Mouse (Mus musculus): Measurements from ENCODE around the gene Boc.
A peak's percentile ranks its signal among the peaks of the same experiment; 100 is the strongest.

Boc gene

DNA sequence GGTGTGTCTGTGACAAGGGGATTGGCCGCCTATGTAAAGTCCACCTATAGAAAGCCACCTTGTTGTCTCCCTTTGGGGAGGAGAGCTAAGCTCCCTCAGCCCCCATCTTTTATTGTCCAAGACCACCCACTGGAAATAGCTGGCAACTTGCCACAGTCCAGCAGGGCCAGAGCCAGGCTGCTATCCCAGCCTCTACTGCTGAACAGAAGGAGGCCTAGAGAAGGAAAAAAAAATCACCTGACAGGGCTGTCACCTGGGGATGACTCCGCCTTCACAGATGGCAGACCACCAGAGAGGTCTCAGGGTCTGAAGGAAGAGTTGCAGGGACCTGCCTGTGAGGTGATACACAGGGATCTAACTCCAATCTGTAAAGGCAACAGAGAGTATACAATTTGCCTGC lies 6.7 kb downstream of the Boc start:
- peak; percentile 69 to 76 for DNase-seq

DNA sequence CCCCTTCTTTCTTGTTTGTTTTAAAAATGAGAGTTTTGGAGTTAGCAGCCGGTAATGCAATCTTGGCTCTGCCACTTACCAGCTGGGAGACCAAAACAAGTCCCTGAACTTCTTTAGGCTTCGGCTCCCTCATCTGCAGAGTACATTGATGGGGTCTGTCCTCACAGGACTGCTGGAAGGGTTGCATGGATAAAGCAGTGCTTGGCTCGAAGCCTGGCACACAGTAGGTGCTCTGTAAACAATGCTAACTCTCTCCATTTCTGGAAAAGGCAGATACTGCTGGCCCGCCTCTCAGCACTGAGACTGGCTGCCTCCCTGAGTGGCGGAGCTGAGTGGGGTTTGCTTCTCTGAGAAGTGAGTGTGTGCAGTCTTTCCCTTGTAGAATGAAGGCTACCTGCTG lies 7.2 kb downstream of the Boc start:
- peak in 1 of 2 experiments; percentile 48 for DNase-seq

DNA sequence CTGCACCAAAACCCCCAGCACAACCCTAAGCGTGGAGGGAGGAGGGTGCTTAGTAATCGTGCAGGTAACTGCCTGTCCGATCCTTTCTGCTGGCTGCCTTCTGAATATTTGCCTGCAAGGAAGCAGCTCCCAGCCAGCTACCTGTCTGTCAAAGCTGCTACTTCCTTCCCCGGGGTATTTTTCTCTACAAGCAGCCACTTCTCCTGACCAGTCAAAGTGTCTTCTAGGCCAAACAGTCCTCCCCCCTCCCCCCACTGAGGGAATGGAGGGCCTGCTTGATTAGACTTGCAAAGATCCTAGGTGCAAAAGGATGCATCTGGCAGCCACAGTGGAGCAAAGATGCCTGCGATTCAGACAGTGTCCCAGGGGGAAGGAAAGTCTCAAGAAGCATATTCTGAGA lies 7.9 kb downstream of the Boc start:
- peak in 1 of 2 experiments; percentile 49 for DNase-seq

DNA sequence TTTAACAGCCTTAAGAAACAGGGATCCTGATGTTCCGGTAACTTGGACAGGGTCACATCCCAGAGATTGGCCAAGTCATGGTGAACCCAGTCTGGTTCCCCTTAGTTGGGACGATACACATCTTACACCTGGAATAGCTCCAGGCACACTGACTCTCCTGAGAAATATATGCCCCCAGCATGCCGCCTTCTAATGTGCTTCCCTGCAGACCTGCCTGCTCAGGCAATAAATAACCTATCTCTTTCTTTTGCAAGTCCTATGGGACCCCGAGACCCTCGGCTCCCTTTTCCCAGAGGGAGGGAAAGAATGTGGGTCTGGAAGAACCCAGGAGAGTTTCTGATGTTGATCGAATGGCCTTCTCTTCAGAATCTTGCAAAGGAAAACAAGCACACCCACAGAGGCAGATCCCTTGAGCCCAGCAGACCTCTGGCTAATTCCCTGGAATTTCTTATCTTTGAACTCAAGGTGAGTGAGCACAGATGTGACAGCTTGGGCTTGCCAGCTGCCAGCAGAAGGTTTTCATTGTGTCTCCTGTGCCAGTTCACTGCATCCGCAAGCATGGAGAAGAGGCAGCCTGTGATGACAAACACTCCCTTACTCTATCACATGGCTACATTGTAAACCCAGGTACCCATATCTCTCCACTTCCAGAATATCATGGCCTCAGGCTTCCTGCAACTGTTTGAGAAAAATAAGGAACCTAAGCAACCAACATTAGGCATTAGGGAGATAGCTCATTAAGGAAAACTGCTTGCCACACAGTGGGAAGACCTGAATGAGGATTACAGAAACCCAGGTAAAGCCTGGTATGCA lies 8.6 kb downstream of the Boc start:
- DNase-seq: peak in 1 of 2 experiments; percentile 23

GRCm38 (mm10) chr16:44549381-44549780 lies 9.3 kb downstream of the Boc start:
- DNase-seq: peak in 1 of 2 experiments; percentile 20

- DNase-seq: no peak
Measured at GRCm38 (mm10) chr16:44547976-44548375, 10.7 kb downstream of the Boc start.

DNA sequence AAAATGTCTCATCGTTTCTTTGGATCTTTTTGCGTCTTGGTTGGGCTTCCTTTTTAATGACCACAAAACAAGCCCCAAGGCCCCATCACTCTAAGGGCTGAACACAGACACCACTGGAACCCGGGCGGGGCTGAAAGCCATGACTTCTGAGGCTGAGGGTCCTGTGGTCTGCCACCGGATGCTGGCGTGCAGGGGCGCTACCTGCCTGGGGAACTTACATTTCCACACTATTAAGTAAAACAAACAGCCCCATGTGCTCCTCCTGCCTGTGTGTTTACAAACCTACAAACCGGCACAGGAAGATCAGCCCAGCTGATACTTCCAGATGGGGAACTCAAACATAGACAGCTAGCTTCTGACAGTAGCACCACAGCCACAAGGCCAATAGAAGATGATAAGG lies 11.9 kb downstream of the Boc start:
- peak in 1 of 2 experiments; percentile 16 for DNase-seq

DNA sequence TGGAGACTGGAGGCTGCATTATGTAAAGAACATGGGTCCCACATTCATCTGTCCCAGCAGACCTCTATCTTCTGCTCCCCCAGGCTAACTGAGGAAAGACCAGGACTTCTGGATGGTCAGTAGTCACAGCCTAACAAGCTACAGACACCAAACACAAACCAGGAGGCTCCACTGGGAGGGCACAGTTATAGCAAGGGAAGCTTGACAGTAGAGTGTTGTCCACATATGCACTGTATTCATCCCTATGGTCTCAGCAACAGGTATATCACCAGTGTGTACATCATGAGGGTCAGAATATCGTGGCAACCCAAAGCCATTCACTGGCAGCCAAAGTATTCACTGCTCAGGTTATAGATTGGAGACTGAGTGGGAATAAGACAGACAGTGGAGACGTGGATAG lies 12.8 kb downstream of the Boc start:
- DNase-seq: no peak

DNA sequence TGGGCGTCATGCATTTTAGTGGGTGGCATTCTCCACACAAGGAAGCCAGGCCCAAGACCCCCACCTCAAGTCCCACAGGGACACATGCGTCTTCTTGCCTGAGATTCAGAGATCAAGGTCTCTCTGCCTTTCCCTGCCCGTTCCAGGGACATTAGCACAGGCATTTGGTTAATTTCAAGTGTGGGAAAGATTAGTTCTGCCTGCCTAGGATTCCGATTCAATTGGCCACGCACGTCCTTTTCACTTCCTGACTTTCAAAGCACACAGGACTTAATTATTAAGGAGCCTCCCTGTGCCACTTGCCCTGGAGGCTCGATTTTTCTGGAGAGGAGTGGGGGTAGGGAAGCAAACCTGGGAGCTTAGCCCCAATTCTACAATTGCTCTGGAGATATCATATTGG lies 13.5 kb downstream of the Boc start:
- no peak for DNase-seq

- DNase-seq: no peak
Measured at GRCm38 (mm10) chr16:44543098-44543497, 15.6 kb downstream of the Boc start.

DNA sequence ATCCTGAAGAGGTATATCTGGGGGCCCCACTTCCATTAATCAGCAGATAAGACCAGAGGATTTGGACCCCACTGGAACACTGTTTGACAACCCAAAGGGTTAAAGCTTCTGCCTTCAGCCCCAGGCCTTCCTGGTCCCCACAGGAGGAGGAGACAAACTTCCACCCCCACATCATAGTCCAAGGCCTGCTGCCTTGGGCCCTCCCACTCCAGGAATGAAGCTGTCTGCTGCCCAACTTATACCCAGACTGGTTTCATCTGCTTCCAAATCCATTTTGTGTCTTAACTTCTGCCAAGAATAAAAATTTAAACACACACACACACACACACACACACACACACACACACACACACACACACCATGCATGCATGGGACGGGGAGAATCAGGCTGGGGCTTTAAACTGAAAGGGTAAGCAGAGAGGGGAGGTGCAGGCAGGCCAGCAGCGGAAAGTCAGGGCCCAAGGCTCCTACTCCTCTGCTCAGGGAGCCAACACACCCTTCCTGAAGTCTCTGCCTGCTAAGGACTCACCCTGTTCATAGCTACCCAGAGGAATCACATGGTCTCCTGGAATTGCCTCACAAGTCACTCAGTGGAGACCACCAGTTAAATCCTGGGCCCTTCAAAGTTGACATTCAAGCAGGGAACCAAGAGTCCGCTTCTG lies 16.5 kb downstream of the Boc start:
- no peak for DNase-seq

GRCm38 (mm10) chr16:44539611-44540010 lies 19.1 kb downstream of the Boc start:
- DNase-seq: no peak

DNA sequence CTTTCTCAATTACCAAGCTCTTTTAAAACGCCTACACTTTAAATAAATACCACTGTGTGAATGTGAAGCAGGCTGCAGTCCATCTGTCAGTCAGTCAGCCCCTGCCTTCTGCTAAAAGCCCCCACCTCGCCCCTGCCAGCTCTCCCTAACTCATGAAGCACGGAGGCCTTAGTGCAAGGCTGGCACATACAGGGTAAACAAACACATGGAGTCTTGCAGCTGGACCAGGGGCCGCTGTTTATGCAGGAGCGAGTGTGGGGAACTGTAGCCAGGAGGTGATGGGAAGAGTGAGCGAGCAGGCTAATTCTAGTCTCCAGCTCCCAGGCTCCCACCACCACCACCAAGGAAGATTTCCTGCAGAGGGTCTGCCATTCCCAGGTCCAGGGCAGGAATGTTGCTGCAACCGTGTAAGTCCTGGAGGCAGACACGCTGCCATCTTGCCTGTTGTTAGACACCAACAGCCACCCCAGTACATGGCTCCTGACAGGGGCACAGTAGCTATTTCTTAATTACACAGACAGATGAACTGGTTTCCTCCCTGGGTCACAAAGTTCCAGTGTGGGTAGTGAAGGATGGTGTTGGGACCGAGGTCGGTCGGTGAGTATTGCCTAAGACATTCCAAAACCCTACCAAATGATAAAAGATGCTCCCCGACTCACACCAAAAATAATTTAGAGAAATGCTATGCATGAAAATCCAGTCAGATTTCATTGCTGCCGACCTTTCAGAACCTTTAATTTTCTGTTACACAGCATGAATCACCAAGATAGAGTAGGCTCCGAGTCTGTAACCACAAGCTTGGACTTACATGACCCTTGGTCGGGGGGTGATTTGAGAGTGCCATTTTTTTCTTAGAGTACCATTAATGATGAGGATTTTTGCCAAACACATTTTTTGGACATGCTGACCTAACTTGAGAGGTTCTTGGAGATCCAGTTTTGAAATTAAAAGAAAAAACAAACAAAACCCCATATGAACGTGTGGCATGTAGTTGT lies 20.0 kb downstream of the Boc start:
- DNase-seq: no peak

- DNase-seq: no peak
Measured at GRCm38 (mm10) chr16:44534122-44534521, 24.6 kb downstream of the Boc start.

DNA sequence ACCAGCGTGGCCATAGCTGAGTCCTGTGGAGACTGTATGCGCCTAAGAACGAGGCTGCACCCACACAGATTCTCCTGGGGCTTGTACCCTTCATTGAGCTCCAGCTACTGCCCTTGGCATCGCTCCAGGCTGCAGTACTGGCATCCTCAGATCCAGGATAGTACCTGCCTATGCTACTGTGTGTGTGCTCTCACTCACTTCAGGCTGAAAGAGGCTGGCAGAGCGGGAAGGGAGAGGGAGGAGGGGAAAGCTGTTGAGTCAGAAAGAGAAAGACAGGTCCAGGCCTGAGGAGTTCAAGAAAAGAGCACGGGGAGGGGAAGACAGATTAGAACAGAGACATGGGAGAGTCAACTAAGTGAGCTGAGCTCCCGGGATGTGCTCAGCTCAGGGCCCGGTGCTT lies 25.2 kb downstream of the Boc start:
- DNase-seq: no peak

- DNase-seq: no peak
Measured at GRCm38 (mm10) chr16:44532851-44533250, 25.8 kb downstream of the Boc start.

- DNase-seq: no peak
Measured at GRCm38 (mm10) chr16:44531239-44531797, 27.4 kb downstream of the Boc start.

DNA sequence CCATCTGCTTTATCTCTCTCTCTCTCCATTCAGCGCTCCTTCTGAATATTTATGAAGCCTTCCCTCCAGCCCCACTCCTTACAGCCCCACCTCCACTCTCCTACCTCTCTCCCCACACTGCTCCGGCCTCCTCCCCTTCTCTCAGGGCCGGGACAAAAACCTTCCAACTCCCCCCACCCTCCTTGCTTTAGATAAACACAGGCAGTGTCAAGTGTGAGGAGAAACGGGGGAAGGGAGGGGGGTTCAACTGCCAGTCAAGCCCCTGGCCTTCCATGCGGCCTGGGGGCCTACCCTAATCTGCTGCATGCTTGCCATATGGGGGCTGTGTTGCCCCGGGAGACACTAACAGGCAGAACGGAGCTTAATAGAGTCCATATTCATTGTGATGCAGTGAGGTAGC lies 27.9 kb downstream of the Boc start:
- no peak for DNase-seq

DNA sequence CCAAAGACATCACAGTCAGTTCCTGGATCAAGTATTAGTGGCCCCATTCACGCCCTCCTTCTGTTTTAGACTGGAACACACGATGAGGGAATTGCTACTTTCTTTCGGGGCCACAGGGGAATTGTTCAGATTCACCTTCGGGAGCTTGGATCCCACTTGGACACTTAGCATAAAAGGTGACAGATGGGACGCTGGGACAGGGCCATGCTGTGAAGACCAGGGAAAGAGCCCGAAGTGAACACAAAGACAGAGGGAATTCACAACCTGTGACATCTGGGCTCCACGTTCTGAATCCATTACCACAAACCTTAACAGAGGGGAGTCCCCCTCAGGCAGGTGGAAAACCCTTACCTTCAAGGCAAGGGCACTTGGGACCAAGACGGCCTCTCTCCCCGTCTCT lies 28.5 kb downstream of the Boc start:
- no peak for DNase-seq

DNA sequence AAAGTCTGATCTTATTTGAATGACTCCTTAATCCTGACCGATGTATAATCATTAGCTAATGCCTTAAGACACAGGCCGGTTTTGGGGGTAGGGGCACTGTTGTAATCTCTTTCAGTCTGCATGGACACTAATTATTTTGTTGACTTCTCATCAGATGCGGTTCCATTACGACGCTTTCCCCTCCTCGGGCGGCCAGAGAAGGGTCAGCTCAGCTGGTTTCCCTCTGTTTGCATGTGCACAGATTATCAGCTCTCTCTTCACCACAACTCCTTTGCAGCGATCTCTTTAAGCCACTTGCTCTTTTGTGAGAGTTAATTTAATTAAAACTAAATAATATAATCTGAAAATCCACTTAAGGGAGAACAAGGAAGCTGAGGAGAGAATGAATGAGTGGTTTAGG lies 29.0 kb downstream of the Boc start:
- no peak for DNase-seq

- DNase-seq: no peak
Measured at GRCm38 (mm10) chr16:44528955-44529354, 29.7 kb downstream of the Boc start.

DNA sequence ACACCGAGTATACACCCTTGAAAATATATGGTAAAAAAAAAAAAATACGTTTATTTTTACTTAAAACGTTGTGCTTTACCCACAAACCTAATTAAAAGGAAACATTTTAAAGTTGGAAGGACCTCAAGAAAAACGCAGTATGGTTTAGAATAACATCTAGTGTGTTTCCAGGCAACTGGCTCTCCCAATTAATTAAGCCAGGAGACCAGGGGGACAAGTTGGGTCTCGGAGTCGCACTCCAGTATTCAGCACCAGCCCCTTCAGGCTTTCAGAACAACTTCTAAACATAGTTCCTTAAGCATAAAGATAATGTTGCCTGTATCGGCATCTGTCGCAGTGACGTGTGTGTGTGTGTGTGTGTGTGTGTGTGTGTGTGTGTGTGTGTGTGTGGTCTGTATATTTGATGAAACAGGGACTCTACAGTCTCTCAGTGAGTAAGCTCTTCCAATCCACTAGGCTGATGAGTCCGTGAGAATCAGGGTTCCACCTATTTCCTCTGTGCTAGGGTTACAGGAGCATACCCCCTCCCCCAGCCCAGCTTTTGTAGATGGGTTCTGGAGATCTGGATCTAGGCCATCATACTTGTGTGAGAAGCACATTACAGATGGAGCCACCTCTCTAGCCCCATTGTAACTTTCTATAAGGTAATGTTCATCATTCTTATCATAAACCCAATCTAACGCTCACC lies 31.3 kb downstream of the Boc start:
- DNase-seq: no peak
